Mouse (Mus musculus): Measurements from ENCODE around the gene Fmnl2.

Fmnl2 gene

GRCm38 (mm10) chr2:53053714-53054113, 196.1 kb downstream of the Fmnl2 start:
- no peak for DNase-seq

GRCm38 (mm10) chr2:53056556-53056955, 198.9 kb downstream of the Fmnl2 start:
- no peak for DNase-seq

- DNase-seq, result no peak
Observed at GRCm38 (mm10) chr2:53057291-53057690, 199.6 kb downstream of the Fmnl2 start.

GRCm38 (mm10) chr2:53061363-53062000, 203.8 kb downstream of the Fmnl2 start:
- DNase-seq, result no peak

- no peak for DNase-seq
Observed at GRCm38 (mm10) chr2:53066973-53067372, 209.3 kb downstream of the Fmnl2 start.

- DNase-seq, result peak; percentile 45 to 66
Observed at GRCm38 (mm10) chr2:53070607-53071006, 212.9 kb downstream of the Fmnl2 start.

GRCm38 (mm10) chr2:53079693-53080286, 222.1 kb downstream of the Fmnl2 start:
- no peak for DNase-seq

- DNase-seq, result no peak
Observed at GRCm38 (mm10) chr2:53082045-53082444, 224.4 kb downstream of the Fmnl2 start.

- DNase-seq, result no peak
Observed at GRCm38 (mm10) chr2:53082501-53082900, 224.8 kb downstream of the Fmnl2 start.

- no peak for DNase-seq
Observed at GRCm38 (mm10) chr2:53083241-53083640, 225.6 kb downstream of the Fmnl2 start.

GRCm38 (mm10) chr2:53085617-53086202, 228.1 kb downstream of the Fmnl2 start:
- peak in 1 of 2 experiments; percentile 65 for DNase-seq

GRCm38 (mm10) chr2:53088744-53089143, 231.1 kb downstream of the Fmnl2 start:
- DNase-seq, result no peak

GRCm38 (mm10) chr2:53095031-53095430, 237.4 kb downstream of the Fmnl2 start:
- DNase-seq, result no peak

- DNase-seq, result no peak
Observed at GRCm38 (mm10) chr2:53095489-53095888, 237.8 kb downstream of the Fmnl2 start.

GRCm38 (mm10) chr2:53100093-53100492, 242.4 kb downstream of the Fmnl2 start:
- no peak for DNase-seq

GRCm38 (mm10) chr2:53101885-53102740, 244.5 kb downstream of the Fmnl2 start:
- no peak for DNase-seq

- no peak for DNase-seq
Observed at GRCm38 (mm10) chr2:53102901-53103300, 245.2 kb downstream of the Fmnl2 start.

- peak; percentile 12 to 44 for DNase-seq
Observed at GRCm38 (mm10) chr2:53105408-53105807, 247.7 kb downstream of the Fmnl2 start.

- no peak for DNase-seq
Observed at GRCm38 (mm10) chr2:53106056-53106455, 248.4 kb downstream of the Fmnl2 start.

- DNase-seq, result no peak
Observed at GRCm38 (mm10) chr2:53106472-53106871, 248.8 kb downstream of the Fmnl2 start.

GRCm38 (mm10) chr2:53108547-53108946, 250.9 kb downstream of the Fmnl2 start:
- DNase-seq, result no peak

- DNase-seq, result peak in 1 of 2 experiments; percentile 57
Observed at GRCm38 (mm10) chr2:53121797-53122196, 264.1 kb downstream of the Fmnl2 start.

GRCm38 (mm10) chr2:53125998-53126397, 268.3 kb downstream of the Fmnl2 start:
- DNase-seq, result peak in 1 of 2 experiments; percentile 12
